Mouse (Mus musculus) megakaryocyte progenitor cell, adult 5-6 weeks (primary cell): Measurements from ENCODE around the gene Cux2. TPM values are rescaled to one million over a fixed set of nuclear protein-coding genes. Genes with fewer than 3 reads are reported as not detected.

Source experiments
- ATAC-seq: replicated peaks from 2 replicates; pipeline ENCODE4 v1.8.0; 2016; ENCODE audit warnings: mild to moderate bottlenecking, moderate TSS enrichment, inconsistent platforms; ENCODE audit not compliant: poor library complexity
- total RNA-seq, 2 experiments: library from RNA; stranded (forward) in 1 of 2; stranded (reverse) in 1 of 2; fragments of 157-497, 149-512 nt in 1 of 2; fragments of 200-1000 nt in 1 of 2; gene quantifications; 2 replicates each; pipeline versions ENCODE4 v1.2.3 to v1.2.4; 2015 to 2017

Gene Cux2
- total RNA-seq, 2 experiments from 2014 or later, result 0.07 to 1.1 TPM

DNA sequence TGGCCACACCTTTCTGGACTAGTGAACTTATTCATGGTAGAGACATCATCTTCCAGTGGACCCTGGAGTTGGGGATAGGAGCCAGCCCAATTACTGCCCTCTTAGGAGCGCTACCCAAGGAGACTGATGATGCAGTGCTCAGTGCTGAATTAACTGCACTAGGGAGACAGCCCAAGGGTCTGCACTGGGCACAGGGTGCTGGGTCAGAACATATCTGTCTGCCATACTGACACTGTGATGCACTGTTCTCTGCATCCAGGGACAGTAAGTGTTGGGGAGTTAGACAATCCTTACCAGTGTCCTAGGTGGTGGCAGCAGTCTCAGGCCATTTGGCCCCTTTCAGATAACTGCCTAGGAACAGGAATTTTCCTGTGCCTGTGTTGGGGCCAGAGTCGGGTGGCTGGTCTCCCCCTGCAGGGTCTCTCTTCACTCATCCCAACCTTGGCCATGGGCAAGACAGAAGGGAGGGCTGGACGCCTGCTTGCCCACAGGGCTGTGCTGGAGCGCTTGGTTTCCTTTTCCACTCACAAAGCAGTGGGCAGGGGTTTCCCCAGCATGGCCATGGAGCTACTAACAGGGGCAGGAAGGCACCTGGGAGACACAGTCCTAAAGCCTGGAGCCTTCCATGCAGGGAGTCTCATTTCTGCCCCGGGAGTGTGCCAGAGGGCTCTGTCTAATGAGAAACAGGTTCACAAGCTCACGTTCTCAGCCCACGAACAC is 227.0 kb downstream of the Cux2 start:
- ATAC-seq, result no peak

DNA sequence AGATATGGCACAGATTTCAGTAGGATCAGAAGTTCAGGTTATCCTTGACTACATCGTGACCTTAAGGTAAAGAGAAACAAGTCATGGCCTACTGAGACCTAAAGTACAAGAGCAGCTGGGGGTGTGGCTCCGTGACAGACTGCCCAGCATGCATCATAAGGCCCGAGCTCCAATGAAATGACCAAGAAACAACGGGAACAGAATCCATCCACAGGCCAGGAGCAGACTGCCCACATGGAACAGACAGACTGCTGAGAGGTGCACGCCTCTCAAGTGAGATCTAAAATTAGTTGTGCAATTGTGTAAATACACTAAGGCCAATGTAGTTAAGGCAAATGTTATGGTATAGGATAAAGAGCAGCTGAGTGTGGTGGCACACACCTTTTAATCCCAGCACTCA is 228.3 kb downstream of the Cux2 start:
- no peak for ATAC-seq

DNA sequence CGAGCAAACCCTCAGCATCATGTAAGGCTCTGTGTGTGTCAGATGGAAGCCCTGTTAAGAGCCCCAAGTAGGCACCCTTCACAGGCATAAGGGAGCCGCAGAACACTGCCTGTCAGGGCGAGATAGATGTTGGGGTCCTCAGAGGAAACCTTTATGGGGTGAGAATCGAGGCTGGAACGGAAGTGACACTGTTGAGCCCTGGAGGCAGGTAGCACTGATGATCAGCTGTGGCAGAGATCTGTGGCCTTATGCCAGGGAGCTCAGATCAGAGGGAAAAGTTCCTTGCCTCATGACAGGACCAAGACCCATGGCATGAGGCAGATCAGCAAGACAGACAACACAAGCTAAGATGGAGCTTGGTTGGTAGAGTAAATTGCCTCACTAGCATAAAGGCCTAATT is 228.8 kb downstream of the Cux2 start:
- no peak for ATAC-seq

DNA sequence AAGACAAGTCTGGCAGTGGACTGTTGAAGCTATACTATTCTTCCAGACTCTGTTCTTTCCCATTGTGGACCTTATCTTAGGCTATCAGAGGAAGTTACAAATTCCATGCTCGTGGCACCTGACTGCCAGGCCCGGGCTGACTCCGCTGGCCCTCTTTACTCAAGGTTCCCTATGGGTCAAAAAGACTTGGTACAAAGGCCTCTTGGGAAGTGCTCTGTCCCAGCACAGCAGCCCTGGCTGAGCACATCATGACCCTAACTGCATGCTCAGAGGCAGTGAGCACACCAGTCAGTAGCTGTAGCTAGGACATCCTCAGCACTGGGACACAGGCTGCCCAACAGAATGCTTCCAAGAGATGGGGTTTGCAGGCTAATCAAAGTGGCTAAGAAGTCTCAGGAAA is 229.2 kb downstream of the Cux2 start:
- no peak for ATAC-seq

DNA sequence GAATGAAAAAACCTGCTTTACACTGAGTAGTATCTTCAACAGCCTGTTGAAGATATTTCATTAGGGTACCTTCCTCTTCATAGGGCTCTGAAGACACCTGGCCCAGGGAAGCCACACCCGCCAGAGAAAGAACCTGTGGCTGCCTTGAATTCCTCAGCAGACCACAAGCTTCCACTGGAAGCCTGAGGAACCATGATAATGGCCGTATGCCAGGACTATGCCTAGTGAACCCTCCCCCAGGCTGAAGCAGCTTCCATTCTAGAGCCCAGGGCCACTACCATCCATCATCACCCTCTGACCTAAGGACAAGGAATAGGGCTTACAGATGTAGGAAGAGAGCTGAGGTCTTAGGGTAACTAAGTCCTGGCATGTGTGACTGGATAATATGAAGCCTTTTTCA is 229.7 kb downstream of the Cux2 start:
- ATAC-seq, result no peak; the same call in 1 of the 2 replicates

DNA sequence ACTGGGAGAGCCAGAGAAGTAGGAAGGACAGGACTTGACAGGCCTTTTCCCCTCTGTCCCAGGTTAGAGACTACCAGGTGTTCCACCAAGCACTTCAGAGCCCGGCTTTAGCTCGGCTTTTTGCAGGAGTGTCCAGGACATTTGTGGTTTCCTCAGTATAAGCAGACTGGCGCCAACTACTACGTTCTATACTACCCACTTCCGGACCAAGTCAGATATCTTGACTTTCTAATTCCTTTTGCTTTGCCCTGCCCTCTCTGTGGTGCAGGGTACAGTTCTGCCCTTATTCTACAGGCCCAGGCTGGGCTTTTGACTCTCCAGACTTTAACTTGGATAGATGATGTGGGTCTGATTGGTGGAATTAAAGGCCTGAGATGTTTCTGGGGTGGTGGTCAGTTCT is 230.3 kb downstream of the Cux2 start:
- ATAC-seq, result no peak

DNA sequence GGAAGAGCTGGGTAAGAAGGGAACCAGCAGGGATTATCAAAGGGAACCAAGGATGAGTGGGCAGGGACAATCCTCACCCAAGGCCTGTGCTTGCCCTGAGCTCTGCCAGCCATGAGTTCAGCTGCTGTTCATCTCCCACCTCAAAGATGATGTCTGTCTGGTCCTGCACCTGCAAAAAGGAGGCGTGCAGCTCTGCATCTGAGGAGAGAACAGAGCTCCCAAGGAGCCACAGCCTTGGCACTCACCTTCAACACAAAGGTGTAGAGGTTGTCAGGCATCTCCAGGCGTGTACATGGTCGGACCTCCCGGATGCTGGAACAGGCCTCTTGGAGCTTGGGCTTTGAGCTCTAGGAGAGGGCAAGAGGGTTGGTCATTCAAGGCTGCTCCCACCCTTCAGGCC is 231.0 kb downstream of the Cux2 start:
- ATAC-seq, result no peak

DNA sequence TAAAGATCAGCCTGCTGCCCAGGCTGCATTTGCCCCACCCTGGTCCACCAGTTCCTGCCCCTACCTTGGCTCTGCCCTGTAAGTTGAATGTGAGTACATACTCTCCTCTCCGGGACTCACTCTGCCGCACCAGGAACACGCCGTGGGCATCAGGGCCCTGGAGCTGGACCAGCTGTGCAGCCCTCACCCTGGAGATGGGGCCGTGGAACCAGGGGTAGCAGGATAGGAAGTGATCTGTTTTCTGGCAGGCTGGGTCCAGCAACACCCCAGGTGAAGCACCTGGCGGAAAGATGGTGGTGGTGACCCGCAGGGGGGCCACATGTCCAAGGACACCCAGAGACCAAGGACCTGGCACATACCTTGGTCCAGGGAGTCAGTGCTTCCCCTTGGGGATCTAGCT is 231.5 kb downstream of the Cux2 start:
- ATAC-seq, result no peak

DNA sequence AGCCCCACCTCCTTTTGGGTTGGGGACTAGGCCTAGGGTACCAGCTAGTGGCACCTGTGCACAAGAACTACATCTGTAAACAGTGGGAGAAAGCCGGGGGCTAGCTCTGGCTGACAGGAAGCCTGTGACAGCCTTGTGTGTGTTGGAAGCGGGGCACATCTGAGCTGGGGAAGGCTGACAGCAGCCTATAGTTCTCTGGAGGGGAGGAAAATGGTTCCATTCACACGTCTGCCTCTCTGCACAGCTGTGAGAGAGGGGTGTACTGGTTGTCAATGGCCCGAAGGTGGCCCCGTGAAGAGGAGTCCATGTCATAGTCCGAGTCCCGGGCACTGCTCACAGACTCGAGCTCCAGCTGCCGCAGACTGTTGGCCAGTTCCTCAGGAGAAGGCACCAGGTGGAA is 232.4 kb downstream of the Cux2 start:
- no peak for ATAC-seq

DNA sequence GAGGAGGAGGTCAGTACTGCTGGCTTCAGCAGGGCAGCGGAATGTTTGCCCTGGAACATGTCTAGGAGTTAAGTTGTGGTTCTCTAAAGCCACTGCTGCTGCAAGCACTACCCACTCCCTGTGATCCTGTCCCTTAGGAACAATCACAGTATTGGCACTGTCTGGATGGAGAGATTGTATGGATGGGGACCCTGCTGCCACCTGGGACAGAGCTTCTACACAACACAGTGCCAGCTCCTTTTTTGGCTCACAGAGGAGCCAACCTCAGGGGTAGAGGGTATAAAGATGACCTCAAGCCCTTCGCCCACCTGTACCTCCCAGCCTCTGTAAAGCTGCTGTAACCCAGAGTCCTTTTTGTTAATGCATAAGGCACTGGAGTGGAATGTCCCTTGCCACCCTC is 233.3 kb downstream of the Cux2 start:
- no peak for ATAC-seq

DNA sequence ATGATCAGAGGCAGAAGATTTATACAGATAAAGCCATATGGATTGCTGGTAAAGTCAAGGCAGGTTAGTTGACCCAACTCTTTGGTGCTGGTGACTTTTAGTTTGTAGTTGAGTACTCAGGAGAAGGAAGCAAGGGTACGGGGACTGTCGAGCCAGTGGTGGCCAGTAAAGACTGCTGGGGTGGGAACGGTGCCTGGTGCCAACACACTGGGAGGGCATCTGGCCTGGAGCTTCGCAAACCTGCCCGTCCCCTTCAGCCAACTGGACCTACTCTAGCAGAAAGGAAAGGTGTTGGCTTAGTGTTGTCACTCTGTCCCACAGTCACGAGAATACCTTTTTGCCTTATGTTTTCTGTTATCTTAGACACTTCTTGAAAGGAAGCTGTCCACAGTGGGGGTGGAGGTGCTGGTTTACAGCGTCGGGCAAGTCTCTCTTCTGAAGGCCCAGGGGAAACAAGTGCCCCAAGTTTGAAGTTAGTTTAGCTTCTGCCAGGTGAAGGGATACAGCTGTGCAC is 234.0 kb downstream of the Cux2 start:
- no peak for ATAC-seq

DNA sequence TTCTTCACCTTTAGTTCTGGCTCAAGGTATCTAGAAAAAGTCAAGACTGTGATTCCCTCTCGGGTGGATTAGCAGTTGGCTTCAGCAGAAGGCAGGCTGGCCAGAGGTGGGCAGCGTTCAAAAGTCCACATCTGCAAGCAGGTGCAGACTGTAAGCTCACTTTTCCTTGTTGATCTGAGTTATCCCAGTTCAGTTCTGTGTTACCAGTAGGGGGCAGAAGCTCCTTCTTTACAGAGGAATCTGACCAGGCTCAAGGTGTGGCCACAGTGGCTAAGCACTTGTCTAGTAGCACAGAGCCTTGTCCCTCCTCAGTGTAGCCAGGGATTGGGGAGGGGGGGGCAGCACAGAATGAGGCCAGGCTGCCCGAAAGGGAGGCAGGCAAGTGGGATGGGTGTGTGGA is 234.8 kb downstream of the Cux2 start:
- peak; percentile 49; the same call in 1 of the 2 replicates for ATAC-seq

DNA sequence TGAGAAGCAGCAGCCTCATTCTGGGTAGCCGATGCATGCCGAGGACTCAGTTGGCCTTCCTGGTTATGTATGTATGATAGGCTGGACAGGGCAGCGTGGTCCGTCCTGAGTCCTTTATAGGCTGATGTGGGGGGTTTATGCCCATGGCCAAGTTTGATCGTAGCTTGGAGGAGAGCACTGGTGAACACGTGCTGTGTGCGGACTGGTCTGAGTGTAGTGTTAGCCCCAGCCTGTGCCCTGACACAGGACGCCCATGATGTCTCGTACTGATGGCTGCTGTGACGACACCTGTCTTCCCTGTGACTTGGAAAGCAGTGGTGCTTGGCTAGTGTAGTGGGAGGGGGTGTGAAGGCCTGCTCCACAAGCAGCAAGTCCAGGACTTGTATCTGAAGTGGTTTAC is 236.2 kb downstream of the Cux2 start:
- no peak for ATAC-seq

DNA sequence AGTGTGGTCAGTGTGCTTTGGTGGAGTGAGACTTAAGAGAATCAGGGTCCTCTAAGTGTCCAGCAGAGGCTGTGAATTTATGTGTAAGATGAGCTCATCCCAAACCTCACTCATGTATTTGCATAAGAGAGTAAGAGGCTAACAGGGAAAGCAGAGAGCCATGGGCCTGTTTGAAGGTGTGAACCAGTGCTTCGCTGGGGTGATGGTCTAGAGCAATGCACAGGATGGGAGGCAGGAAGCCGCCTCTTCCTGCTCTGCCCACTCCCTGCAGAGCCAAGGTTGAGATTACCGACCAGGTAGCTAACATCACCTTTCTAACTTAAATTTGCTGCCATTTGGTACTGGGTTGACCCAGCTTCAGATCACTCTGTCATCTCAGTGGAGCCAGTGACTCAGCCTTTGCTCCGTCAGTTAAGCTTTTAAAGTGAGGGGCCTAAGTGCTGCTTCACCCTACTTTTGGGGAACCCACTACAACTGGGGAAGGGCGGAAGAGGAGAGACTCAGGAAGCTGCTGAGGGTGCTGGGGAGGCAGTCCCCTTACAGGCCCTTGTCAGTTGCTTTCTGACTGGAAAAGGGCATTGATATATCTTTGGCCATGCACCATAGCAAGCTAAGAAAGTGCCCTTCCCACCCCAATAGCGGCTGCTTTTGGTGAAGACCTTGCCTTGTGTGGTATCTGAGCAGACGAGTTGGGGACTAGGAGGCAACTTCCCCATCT is 237.2 kb downstream of the Cux2 start:
- no peak for ATAC-seq

DNA sequence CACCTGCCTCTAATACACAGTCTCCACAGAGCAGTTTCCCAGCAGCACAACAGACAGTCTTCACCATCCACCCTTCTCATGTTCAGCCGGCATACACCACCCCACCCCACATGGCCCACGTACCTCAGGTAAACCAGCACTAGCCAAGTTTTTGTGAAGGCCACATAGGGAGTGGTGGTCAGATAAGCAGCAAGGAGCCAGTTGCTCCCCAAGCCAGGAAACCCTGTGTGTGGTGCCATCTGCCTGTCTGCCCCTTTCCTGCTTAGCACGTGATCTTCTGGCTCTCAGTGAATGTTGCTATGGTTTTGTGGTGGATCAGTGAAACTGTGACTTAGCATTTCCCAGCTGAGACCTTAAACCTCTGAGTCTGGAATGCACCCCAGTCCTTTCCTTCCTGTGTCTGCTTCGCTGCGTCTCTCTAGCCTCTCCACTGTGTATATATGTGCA is 238.4 kb downstream of the Cux2 start:
- peak; percentile 81 for ATAC-seq

DNA sequence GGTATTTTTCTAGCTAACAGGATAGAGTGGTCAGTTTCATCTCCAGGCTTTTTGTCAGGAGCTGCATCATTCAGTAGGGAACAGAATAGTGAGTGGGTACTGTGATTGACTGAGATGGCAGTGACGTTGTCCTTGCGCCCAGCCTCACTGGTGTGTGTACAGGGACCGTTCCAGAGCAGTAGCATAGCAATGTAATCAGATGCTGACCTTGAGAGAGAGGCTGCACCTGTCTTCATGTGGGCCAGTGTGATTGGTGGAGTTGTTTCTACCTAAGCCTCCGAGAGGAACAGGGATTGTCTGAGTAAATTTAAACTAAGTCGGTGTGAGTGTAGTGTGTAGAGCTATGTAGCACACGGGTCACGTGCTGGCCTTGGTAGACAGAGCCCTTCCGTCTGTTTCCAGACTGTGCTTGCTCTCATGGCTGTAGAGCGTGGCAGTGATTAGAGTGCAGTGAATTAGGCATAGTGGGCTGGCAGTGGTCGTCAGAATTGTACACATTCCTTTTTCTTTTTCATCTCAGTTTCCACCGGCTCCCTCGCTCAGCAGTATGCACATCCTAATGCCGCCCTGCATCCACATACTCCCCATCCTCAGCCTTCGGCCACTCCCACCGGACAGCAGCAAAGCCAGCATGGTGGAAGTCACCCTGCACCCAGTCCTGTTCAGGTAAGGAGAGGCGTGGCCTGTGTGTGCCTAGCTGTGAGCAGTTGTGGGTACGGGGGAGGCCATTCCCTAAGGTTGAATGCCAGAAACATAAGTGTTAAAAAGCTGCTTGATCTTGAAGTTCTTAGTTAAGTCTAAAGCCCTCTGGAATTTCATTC is 239.4 kb downstream of the Cux2 start:
- no peak for ATAC-seq

DNA sequence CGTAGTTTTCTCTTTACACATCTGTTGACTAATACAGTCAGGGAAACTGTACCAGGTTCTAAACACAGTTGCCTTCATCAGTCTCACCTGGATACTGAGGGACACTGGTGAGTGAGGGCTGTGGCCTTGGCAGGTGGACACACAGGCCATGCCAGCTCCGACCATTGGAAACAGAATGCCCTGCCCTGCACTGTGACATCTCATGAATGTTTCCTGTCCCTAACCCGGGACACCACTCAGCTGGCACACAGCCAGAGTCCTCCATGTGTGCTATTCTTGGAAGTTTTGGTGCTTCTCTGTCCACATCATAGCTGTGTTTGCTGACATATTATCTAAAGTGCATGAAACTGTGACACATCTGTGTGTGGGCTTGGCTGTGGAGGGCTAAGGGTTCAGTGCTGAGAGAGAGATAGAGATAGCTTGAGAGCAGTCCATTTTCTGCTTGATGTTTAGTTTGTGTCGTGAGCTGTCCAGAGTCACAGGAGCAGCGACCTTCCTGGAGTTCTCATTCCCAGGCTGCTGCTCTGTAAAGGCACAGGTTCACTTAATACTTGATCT is 240.2 kb downstream of the Cux2 start:
- no peak for ATAC-seq

DNA sequence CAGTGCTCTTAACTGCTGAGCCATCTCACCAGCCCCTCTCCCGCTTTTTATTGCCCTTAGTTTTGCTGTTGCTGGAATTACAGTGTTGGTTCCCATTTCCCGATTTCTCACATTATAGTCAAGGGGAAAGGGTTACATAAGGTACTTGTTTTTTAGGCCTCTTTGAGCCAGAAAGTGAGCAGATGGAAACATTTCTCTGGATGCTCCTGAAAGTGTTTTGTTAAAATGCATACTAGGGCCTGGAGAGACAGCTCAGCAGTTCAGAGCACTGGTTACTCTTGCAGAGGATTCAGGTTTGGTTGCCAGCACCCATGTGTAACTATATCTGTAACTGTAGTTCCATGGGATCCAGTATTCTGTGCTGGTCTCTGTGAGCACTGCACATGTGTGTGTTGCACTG is 241.7 kb downstream of the Cux2 start:
- ATAC-seq, result no peak

DNA sequence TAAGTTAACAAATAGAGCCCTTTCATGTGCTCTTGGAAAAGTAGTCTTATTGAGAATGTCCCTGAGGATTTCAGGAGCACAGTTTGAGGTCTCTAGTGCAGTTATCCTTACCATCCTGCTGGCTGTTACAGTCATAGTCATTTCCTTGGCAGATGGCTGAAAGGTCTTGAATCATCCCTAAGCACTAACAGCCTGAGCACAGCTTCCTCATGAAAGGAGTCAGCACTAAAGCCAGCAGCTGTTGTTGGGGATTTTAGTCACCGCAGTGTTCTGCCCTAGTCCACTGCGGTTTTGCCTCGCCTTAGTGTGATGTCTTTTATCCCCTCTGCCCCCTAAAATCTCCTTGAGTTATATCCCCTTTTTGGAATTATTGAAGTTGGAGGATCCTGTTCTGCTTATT is 242.7 kb downstream of the Cux2 start:
- ATAC-seq, result no peak
